Mouse (Mus musculus): ENCODE data around the gene Zfp710. TPM values are rescaled to one million over a fixed set of nuclear protein-coding genes. Genes with fewer than 3 reads are reported as not detected.

Gene Zfp710
- total and polyA plus RNA-seq, 3 experiments: 7.6 to 16.2 (median 14.4) TPM

DNA sequence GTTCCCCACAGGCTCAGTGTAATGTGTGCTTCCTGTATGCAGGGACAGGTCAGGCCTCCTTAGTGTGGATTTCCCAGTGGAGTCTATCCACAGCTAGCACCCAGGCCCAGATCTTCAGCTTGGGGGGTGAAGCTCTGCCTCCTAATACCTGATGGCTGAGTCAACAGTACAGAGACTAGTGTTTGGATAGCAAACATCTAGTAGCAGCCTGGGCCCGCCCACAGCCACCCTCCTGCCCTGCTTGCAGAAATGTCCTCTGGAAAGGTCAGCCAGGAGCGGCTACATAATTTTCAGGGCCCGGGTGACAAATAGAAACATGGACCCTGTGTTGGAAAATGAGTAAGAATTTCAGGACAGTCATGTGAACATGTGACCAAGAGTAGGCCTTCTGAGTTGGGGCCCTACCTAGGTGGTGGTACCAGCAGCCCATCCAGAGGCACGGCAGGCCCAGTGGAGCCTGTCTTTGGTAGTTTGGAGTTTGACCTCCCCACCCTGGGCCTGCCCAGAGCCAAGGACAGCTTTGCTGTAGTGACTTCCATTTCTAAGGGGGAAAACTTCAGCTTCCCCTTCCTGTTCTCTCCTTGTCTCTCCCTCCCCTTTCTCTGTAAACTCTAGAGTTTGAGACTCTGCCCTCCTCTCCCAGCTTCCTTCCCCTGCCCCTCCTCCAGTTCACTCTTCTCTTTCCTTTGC, 32.5 kb downstream of the Zfp710 start:
- Histone ChIP-seq H3K4me1 (ENCODE audit: control insufficient read depth in 1 of 2, insufficient read depth in 2 of 2) (peaks cover 47 to 87% of the 10 kb centered on the region in 2 experiments), H3K36me3 (replicated peaks in 1 of 2; ENCODE audit: control insufficient read depth in 1 of 2, insufficient read depth in 1 of 2, low read length in 1 of 2) (peaks cover 0 to 33% of the 10 kb centered on the region in 2 experiments), H3K9me3 (replicated peaks; ENCODE audit: low read length) (no peaks in the 10 kb centered on the region), H3K27me3 (replicated peaks) (no peaks in the 10 kb centered on the region), H3K27ac (ENCODE audit: insufficient read depth, low read depth) (peak overlapping the region; percentile 98), H3K9ac (ENCODE audit: insufficient read depth, low read depth) (peak overlapping the region; percentile 39), H3K4me3 (replicated peaks in 1 of 3; ENCODE audit: low read depth in 2 of 3, low read length in 2 of 3, poor library complexity in 1 of 3) (no peak overlapping the region), H3K79me2 (replicated peaks; ENCODE audit: control insufficient read depth, extremely low read depth, insufficient read depth, poor library complexity, severe bottlenecking) (peaks cover 23% of the 10 kb centered on the region), H3K4me2 (ENCODE audit: insufficient read depth, low read depth, poor library complexity, severe bottlenecking) (peak overlapping the region; percentile 79; the same call in 1 of the 2 replicates)
- no peak for DNase-seq (ENCODE audit: extremely low read depth)
- TF ChIP-seq BHLHE40 (IDR thresholded peaks at IDR 0.05; ENCODE audit: low read depth, low read length) (peak; percentile 62), USF1 (IDR thresholded peaks at IDR 0.05; ENCODE audit: low read depth, low read length) (peak; percentile 29; the same call in 1 of the 2 replicates), MAZ (IDR thresholded peaks at IDR 0.05; ENCODE audit: low read depth, low read length) (no peak), POLR2A (IDR thresholded peaks at IDR 0.05; ENCODE audit: low read depth, low read length) (0 out of 2 replicates have a peak, but pooled peaks have one; percentile 27)
- dilution Hi-C loops (cut with MboI; ENCODE audit: extremely low pct_ligation_motif_present, extremely low pct_unique_long_range_greater_than_20kb, low sequenced_read_pairs) (no loop called here), in situ Hi-C loops (cut with MboI; ENCODE audit: low pct_ligation_motif_present, low pct_unique_long_range_greater_than_20kb, low sequenced_read_pairs) (no loop called here)

DNA sequence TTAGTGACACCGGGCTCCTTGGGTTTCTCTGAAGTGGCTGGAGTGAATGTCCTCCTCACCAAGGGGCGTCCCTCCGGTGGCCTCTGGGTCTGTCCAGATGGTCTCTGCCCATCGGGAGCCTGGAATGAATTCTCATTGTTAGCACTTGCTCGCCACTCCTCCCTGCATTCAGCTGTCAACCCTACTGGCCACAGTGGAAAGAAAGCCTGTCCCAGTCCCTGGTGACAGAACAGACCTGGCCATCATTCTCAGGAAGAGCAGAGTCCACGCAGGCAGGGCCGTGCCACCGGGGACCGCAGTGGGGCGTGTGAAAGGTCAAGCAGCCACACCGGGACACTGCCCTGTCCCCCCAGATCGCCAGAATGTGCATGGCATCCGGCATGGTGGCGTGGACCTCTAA, 33.2 kb downstream of the Zfp710 start:
- peaks cover 0 to 32% of the 10 kb centered on the region in 2 experiments for H3K36me3 ChIP-seq (replicated peaks in 1 of 2; ENCODE audit: control insufficient read depth in 1 of 2, insufficient read depth in 1 of 2, low read length in 1 of 2)
- H3K4me3 ChIP-seq (replicated peaks in 1 of 3; ENCODE audit: low read depth in 2 of 3, low read length in 2 of 3, poor library complexity in 1 of 3): peak overlapping the region in 1 of 3 experiments; percentile 17
- H3K4me1 ChIP-seq (ENCODE audit: control insufficient read depth in 1 of 2, insufficient read depth in 2 of 2): peaks cover 53 to 89% of the 10 kb centered on the region in 2 experiments
- no peak for DNase-seq (ENCODE audit: extremely low read depth)
- peak overlapping the region; percentile 79 for H3K4me2 ChIP-seq (ENCODE audit: insufficient read depth, low read depth, poor library complexity, severe bottlenecking)
- H3K27ac ChIP-seq (ENCODE audit: insufficient read depth, low read depth): peak overlapping the region; percentile 98
- in situ Hi-C loops (cut with MboI; ENCODE audit: low pct_ligation_motif_present, low pct_unique_long_range_greater_than_20kb, low sequenced_read_pairs) (no loop called here), dilution Hi-C loops (cut with MboI; ENCODE audit: extremely low pct_ligation_motif_present, extremely low pct_unique_long_range_greater_than_20kb, low sequenced_read_pairs) (no loop called here)
- peaks cover 29% of the 10 kb centered on the region for H3K79me2 ChIP-seq (replicated peaks; ENCODE audit: control insufficient read depth, extremely low read depth, insufficient read depth, poor library complexity, severe bottlenecking)
- peak overlapping the region; percentile 39 for H3K9ac ChIP-seq (ENCODE audit: insufficient read depth, low read depth)
- TF ChIP-seq BHLHE40 (IDR thresholded peaks at IDR 0.05; ENCODE audit: low read depth, low read length): no peak
- no peak for TF ChIP-seq HCFC1 (IDR thresholded peaks at IDR 0.05; ENCODE audit: low read depth, low read length)
- no peak for TF ChIP-seq RAD21 (IDR thresholded peaks at IDR 0.05; ENCODE audit: low read depth, low read length)
- TF ChIP-seq MAX (IDR thresholded peaks at IDR 0.05; ENCODE audit: low read length): no peak
- no peak for TF ChIP-seq IRF4 (IDR thresholded peaks at IDR 0.05; ENCODE audit: low read depth, low read length)
- TF ChIP-seq ELF1 (IDR thresholded peaks at IDR 0.05; ENCODE audit: low read depth, low read length): no peak
- TF ChIP-seq ZNF384 (IDR thresholded peaks at IDR 0.05; ENCODE audit: low read depth, low read length): no peak
- peak; percentile 17; the same call in 1 of the 2 replicates for TF ChIP-seq MXI1 (IDR thresholded peaks at IDR 0.05; ENCODE audit: low read depth, low read length)
- no peak for TF ChIP-seq POLR2AphosphoS2 (IDR thresholded peaks at IDR 0.05; ENCODE audit: low read depth, low read length)
- no peak for TF ChIP-seq PAX5 (IDR thresholded peaks at IDR 0.05; ENCODE audit: low read length)
- TF ChIP-seq USF1 (IDR thresholded peaks at IDR 0.05; ENCODE audit: low read depth, low read length): no peak
- TF ChIP-seq ZMIZ1 (IDR thresholded peaks at IDR 0.05; ENCODE audit: low read depth, low read length): 0 out of 2 replicates have a peak, but pooled peaks have one; percentile 44
- TF ChIP-seq MYC (IDR thresholded peaks at IDR 0.05; ENCODE audit: low read depth, low read length): no peak
- TF ChIP-seq MAZ (IDR thresholded peaks at IDR 0.05; ENCODE audit: low read depth, low read length): no peak
- no peak for TF ChIP-seq MEF2A (IDR thresholded peaks at IDR 0.05; ENCODE audit: borderline replicate concordance, low read depth, low read length)
- TF ChIP-seq SIN3A (IDR thresholded peaks at IDR 0.05; ENCODE audit: low read length): peak; percentile 59; the same call in 1 of the 2 replicates
- TF ChIP-seq JUND (conservative IDR thresholded peaks at IDR 0.05; ENCODE audit: low read depth, low read length): no peak
- TF ChIP-seq TBP (conservative IDR thresholded peaks at IDR 0.05; ENCODE audit: low read depth, low read length): no peak
- no peak for TF ChIP-seq NELFE (IDR thresholded peaks at IDR 0.05; ENCODE audit: low read depth, low read length)
- TF ChIP-seq SMC3 (IDR thresholded peaks at IDR 0.05; ENCODE audit: low read depth, low read length): no peak
- TF ChIP-seq USF2 (conservative IDR thresholded peaks at IDR 0.05; ENCODE audit: low read depth, low read length): no peak
- no peak for TF ChIP-seq E2F4 (IDR thresholded peaks at IDR 0.05; ENCODE audit: insufficient replicate concordance, low read depth, low read length)
- TF ChIP-seq NRF1 (IDR thresholded peaks at IDR 0.05; ENCODE audit: low read depth, low read length): no peak
- no peak for TF ChIP-seq CHD2 (IDR thresholded peaks at IDR 0.05; ENCODE audit: low read length)
- no peaks in the 10 kb centered on the region for H3K27me3 ChIP-seq (replicated peaks)
- no peaks in the 10 kb centered on the region for H3K9me3 ChIP-seq (replicated peaks; ENCODE audit: low read length)

All from CH12.LX (cell line).